Mouse (Mus musculus): ENCODE data around the gene Neurod2. TPM values are rescaled to one million over a fixed set of nuclear protein-coding genes. Genes with fewer than 3 reads are reported as not detected.

Gene Neurod2
- not detected for total RNA-seq (2021)
- long read RNA-seq, experiment 1: 0 reads
- long read RNA-seq, experiment 2: 0 reads

- intact Hi-C loops (cut with DNase I): no loop called here
- no peak for DNase-seq
Observed at GRCm38 (mm10) chr11:98329081-98329959, at the start of gene Neurod2. Gene Neurod2 (minus strand): TSS chr11:98329648.

- intact Hi-C loops (cut with DNase I): no loop called here
- peak; percentile 56 to 65 for DNase-seq
Observed at GRCm38 (mm10) chr11:98377787-98378186, 48.3 kb upstream of the Neurod2 start.

GRCm38 (mm10) chr11:98376756-98377155 lies 47.3 kb upstream of the Neurod2 start:
- intact Hi-C loops (cut with DNase I): no loop called here
- no peak for DNase-seq

GRCm38 (mm10) chr11:98374266-98374665 lies 44.8 kb upstream of the Neurod2 start:
- peak; percentile 47 to 68 for DNase-seq
- intact Hi-C loops (cut with DNase I): no loop called here

- intact Hi-C loops (cut with DNase I): loop anchor here (2.0 kb wide), 2 partner anchors 16 to 30 kb away; no protein-coding TSS in a partner anchor
- no peak for DNase-seq
Observed at GRCm38 (mm10) chr11:98373244-98373643, 43.8 kb upstream of the Neurod2 start.

GRCm38 (mm10) chr11:98372406-98372805 lies 43.0 kb upstream of the Neurod2 start:
- intact Hi-C loops (cut with DNase I): loop anchor here (2.0 kb wide), 2 partner anchors 16 to 30 kb away; no protein-coding TSS in a partner anchor
- DNase-seq: peak; percentile 63 to 83

- intact Hi-C loops (cut with DNase I): loop anchor here (2.0 kb wide), 2 partner anchors 17 to 29 kb away; no protein-coding TSS in a partner anchor
- DNase-seq: no peak
Observed at GRCm38 (mm10) chr11:98371556-98372240, 42.2 kb upstream of the Neurod2 start.

GRCm38 (mm10) chr11:98370588-98370987 lies 41.1 kb upstream of the Neurod2 start:
- no peak for DNase-seq
- intact Hi-C loops (cut with DNase I): no loop called here

GRCm38 (mm10) chr11:98369337-98369736 lies 39.9 kb upstream of the Neurod2 start:
- intact Hi-C loops (cut with DNase I): no loop called here
- no peak for DNase-seq

GRCm38 (mm10) chr11:98367863-98368186 lies 38.4 kb upstream of the Neurod2 start:
- DNase-seq: no peak
- intact Hi-C loops (cut with DNase I): no loop called here

GRCm38 (mm10) chr11:98367171-98367862 lies 37.9 kb upstream of the Neurod2 start:
- no peak for DNase-seq
- intact Hi-C loops (cut with DNase I): no loop called here

GRCm38 (mm10) chr11:98366290-98366689 lies 36.8 kb upstream of the Neurod2 start:
- DNase-seq: no peak
- intact Hi-C loops (cut with DNase I): no loop called here

- DNase-seq: no peak
- intact Hi-C loops (cut with DNase I): no loop called here
Observed at GRCm38 (mm10) chr11:98364410-98364809, 35.0 kb upstream of the Neurod2 start.

- intact Hi-C loops (cut with DNase I): no loop called here
Observed at GRCm38 (mm10) chr11:98363817-98364216, 34.4 kb upstream of the Neurod2 start.

GRCm38 (mm10) chr11:98360866-98361521 lies 31.5 kb upstream of the Neurod2 start:
- DNase-seq: no peak
- intact Hi-C loops (cut with DNase I): no loop called here

More at GRCm38 (mm10) chr11:98363817-98364216, 34.4 kb upstream of the Neurod2 start:
- no peak for DNase-seq

- intact Hi-C loops (cut with DNase I): no loop called here
- DNase-seq: peak; percentile 90 to 92
Observed at GRCm38 (mm10) chr11:98358161-98359083, 29.0 kb upstream of the Neurod2 start, which contains the start of gene Stard3. Gene Stard3 (plus strand): TSS chr11:98358368.

GRCm38 (mm10) chr11:98357396-98358160 lies 28.1 kb upstream of the Neurod2 start:
- intact Hi-C loops (cut with DNase I): no loop called here
- no peak for DNase-seq

- DNase-seq: no peak
- intact Hi-C loops (cut with DNase I): no loop called here
Observed at GRCm38 (mm10) chr11:98356625-98357394, 27.4 kb upstream of the Neurod2 start.

Data from heart, postnatal 14 days (tissue).